Mouse (Mus musculus) lung, postnatal 0 days (tissue): ENCODE measurements around the gene Scn4a. TPM values are rescaled to one million over a fixed set of nuclear protein-coding genes. Genes with fewer than 3 reads are reported as not detected.
A peak's percentile ranks its signal among the peaks of the same experiment; 100 is the strongest.

Experiments
- ATAC-seq: fragments of 200-750 bp; cut with Nextera tagmentation; 2 replicates; pipeline ENCODE4 v1.8.0; 2017; ENCODE audit warnings: moderate library complexity
- DNase-seq: peaks from one replicate; pipeline ENCODE4 v3.0.0-alpha.2; 2016; ENCODE audit warnings: low spot score
- H3K27ac ChIP-seq: fragments of 300-500 bp; sonication (generic); 2 replicates; pipeline ENCODE4 v1.5.1; 2014; ENCODE audit warnings: antibody characterized with exemption, mild to moderate bottlenecking, low read length, mixed read lengths
- H3K27me3 ChIP-seq: fragments of 300-500 bp; sonication (generic); replicated peaks from 2 replicates; pipeline ENCODE4 v1.6.1; 2014; ENCODE audit warnings: low read length, mixed read lengths; ENCODE audit not compliant: insufficient read depth
- H3K36me3 ChIP-seq: fragments of 300-500 bp; sonication (generic); 2 replicates; pipeline ENCODE4 v1.6.1; 2014; ENCODE audit warnings: low read length, mixed read lengths; ENCODE audit not compliant: insufficient read depth
- H3K4me1 ChIP-seq: fragments of 300-500 bp; sonication (generic); 2 replicates; pipeline ENCODE4 v1.6.1; 2014; ENCODE audit warnings: antibody characterized with exemption, low read depth, low read length, mixed read lengths; ENCODE audit not compliant: insufficient read depth
- H3K4me2 ChIP-seq: fragments of 300-500 bp; sonication (generic); replicated peaks from 2 replicates; pipeline ENCODE4 v1.6.1; 2014; ENCODE audit warnings: low read depth, mild to moderate bottlenecking, low read length, moderate library complexity, mixed read lengths
- H3K4me3 ChIP-seq: fragments of 300-500 bp; sonication (generic); 2 replicates; pipeline ENCODE4 v1.5.1; 2014; ENCODE audit warnings: low read depth, low read length
- H3K9ac ChIP-seq: fragments of 300-500 bp; sonication (generic); replicated peaks from 2 replicates; pipeline ENCODE4 v1.6.1; 2014; ENCODE audit warnings: low read depth, mild to moderate bottlenecking
- H3K9me3 ChIP-seq: fragments of 300-500 bp; sonication (generic); 2 replicates; pipeline ENCODE4 v1.6.1; 2016; ENCODE audit warnings: low read length, mixed read lengths
- CTCF ChIP-seq: IDR thresholded peaks from 2 replicates; pipeline ENCODE4 v1.5.1; 2016; ENCODE audit warnings: antibody characterized with exemption, mild to moderate bottlenecking
- EP300 ChIP-seq: IDR thresholded peaks from 2 replicates; pipeline ENCODE4 v1.6.1; 2016; ENCODE audit warnings: antibody characterized with exemption, mild to moderate bottlenecking, control low read depth
- WGBS: fragments of 180-500 bp; shearing (Covaris S2); extraction: QIAGEN DNeasy Blood & Tissue Kit; methylation state at CpG from one replicate; pipeline ENCODE4 v1.1.7; 2014; 5-methylcytosine and 5-hydroxymethylcytosine counted together
- polyA plus RNA-seq: library from polyadenylated mRNA; unstranded; fragments of >200 nt; fragmentation: Nextera tagmentation; extraction: Ambion mirVana; gene quantifications from 2 replicates; pipeline ENCODE4 v1.2.1, GENCODE M21; 2015

Scn4a gene
- polyA plus RNA-seq, 1 experiment from 2014 or later: 0.04 TPM

GRCm38 (mm10) chr11:106286987-106287386 is 66.1 kb downstream of the Scn4a start:
- WGBS: 49% methylated on average over 11 of the region's 11 CpGs
- DNase-seq (no peak), ATAC-seq (no peak)
- Histone ChIP-seq H3K4me1 (no peaks in the 10 kb centered on the region), H3K27ac (no peak overlapping the region), H3K27me3 (no peaks in the 10 kb centered on the region), H3K4me2 (no peak overlapping the region), H3K4me3 (no peak overlapping the region), H3K9me3 (no peaks in the 10 kb centered on the region), H3K36me3 (no peaks in the 10 kb centered on the region), H3K9ac (no peak overlapping the region)
- TF ChIP-seq CTCF: no peak
- no peak for TF ChIP-seq EP300

DNA sequence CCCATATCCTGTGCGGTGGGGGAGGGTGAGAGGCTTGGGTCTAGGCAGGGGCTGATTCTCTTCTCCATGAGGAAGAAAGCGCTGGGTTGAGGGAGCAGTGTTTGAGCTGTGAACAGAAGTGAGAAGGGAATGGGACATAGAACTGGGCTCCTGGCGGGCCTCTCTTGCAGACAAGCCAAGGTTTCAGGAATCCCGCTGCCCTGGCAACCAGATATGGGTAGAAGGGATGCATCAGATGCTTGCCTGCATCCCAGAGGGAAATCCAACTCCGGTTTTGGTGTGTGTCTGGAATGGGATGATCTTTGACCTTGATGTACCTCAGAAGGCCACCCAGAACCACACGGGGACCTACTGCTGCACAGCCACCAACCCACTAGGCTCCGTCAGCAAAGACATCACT is 66.9 kb downstream of the Scn4a start:
- Histone ChIP-seq H3K4me3 (no peak overlapping the region), H3K4me2 (no peak overlapping the region), H3K27ac (no peak overlapping the region), H3K9ac (no peak overlapping the region), H3K27me3 (no peaks in the 10 kb centered on the region), H3K36me3 (no peaks in the 10 kb centered on the region), H3K9me3 (no peaks in the 10 kb centered on the region), H3K4me1 (no peaks in the 10 kb centered on the region)
- 88% methylated on average over 7 of the region's 7 CpGs for WGBS
- TF ChIP-seq EP300: no peak
- no peak for TF ChIP-seq CTCF
- ATAC-seq (no peak), DNase-seq (no peak)

- Histone ChIP-seq H3K9me3 (no peaks in the 10 kb centered on the region), H3K4me3 (no peak overlapping the region), H3K4me1 (no peaks in the 10 kb centered on the region), H3K4me2 (no peak overlapping the region), H3K9ac (no peak overlapping the region), H3K27me3 (no peaks in the 10 kb centered on the region), H3K36me3 (no peaks in the 10 kb centered on the region), H3K27ac (no peak overlapping the region)
- 51% methylated on average over 8 of the region's 8 CpGs for WGBS
- ATAC-seq (no peak), DNase-seq (no peak)
- TF ChIP-seq EP300: no peak
- TF ChIP-seq CTCF: no peak
These were observed 69.0 kb downstream of the Scn4a start for GRCm38 (mm10) chr11:106284126-106284525.

- ATAC-seq (no peak), DNase-seq (no peak)
- Histone ChIP-seq H3K27me3 (no peaks in the 10 kb centered on the region), H3K36me3 (no peaks in the 10 kb centered on the region), H3K9ac (no peak overlapping the region), H3K9me3 (no peaks in the 10 kb centered on the region), H3K4me2 (no peak overlapping the region), H3K4me3 (no peak overlapping the region), H3K27ac (no peak overlapping the region), H3K4me1 (no peaks in the 10 kb centered on the region)
- TF ChIP-seq EP300 (no peak), CTCF (no peak)
- WGBS: 77% methylated on average over 4 of the region's 4 CpGs
These were observed 69.7 kb downstream of the Scn4a start for GRCm38 (mm10) chr11:106283371-106283770.

- TF ChIP-seq CTCF (no peak), EP300 (no peak)
- no peak for DNase-seq
- H3K4me2 ChIP-seq: no peak overlapping the region
These were observed 70.6 kb downstream of the Scn4a start for GRCm38 (mm10) chr11:106282452-106282851.

GRCm38 (mm10) chr11:106276454-106276853 is 76.6 kb downstream of the Scn4a start, which contains the start of gene Tcam1:
Gene Tcam1, plus strand, starts transcription at chr11:106276672.
- Histone ChIP-seq H3K4me2 (0 out of 2 replicates have a peak within 1 kb of the TSS, but pooled peaks have one; percentile 27), H3K27me3 (no peaks in the 10 kb centered on the region), H3K4me3 (no peak within 1 kb of the TSS), H3K9me3 (no peaks in the 10 kb centered on the region), H3K9ac (no peak within 1 kb of the TSS; the same call in 1 of the 2 replicates), H3K36me3 (no peaks in the 10 kb centered on the region), H3K4me1 (peaks cover 9% of the 10 kb centered on the region; the same call in 1 of the 2 replicates), H3K27ac (no peak within 1 kb of the TSS)
- DNase-seq (peak; percentile 97), ATAC-seq (peak; percentile 43)
- TF ChIP-seq CTCF: peak; percentile 98
- no peak for TF ChIP-seq EP300
- 5% methylated on average over 25 of the region's 25 CpGs for whole genome bisulfite sequencing

More at GRCm38 (mm10) chr11:106282452-106282851, 70.6 kb downstream of the Scn4a start:
- Histone ChIP-seq H3K36me3 (no peaks in the 10 kb centered on the region), H3K27me3 (no peaks in the 10 kb centered on the region), H3K9ac (no peak overlapping the region), H3K4me1 (no peaks in the 10 kb centered on the region), H3K9me3 (no peaks in the 10 kb centered on the region), H3K27ac (no peak overlapping the region), H3K4me3 (no peak overlapping the region)
- no peak for ATAC-seq
- WGBS: 83% methylated on average over 6 of the region's 6 CpGs
